Mouse (Mus musculus): ENCODE data around the gene Cse1l. TPM values are rescaled to one million over a fixed set of nuclear protein-coding genes. Genes with fewer than 3 reads are reported as not detected.

Gene Cse1l
- polyA plus RNA-seq, 1 experiment from 2014 or later, result 139 TPM

GRCm38 (mm10) chr2:166944346-166944745 is 38.5 kb downstream of the Cse1l start:
- peaks cover 75% of the 10 kb centered on the region for H3K36me3 ChIP-seq (ENCODE audit: control insufficient read depth, insufficient read depth, low read length)
- H3K4me3 ChIP-seq (ENCODE audit: low read depth, low read length), result no peak overlapping the region
- H3K27me3 ChIP-seq (ENCODE audit: control insufficient read depth, insufficient read depth, low read length), result no peaks in the 10 kb centered on the region
- H3K4me1 ChIP-seq (ENCODE audit: control insufficient read depth, insufficient read depth, low read length), result no peaks in the 10 kb centered on the region
- no peak for ATAC-seq (ENCODE audit: insufficient number of reproducible peaks, insufficient read depth, low FRiP score, low read depth)
- no peak overlapping the region for H3K9ac ChIP-seq (replicated peaks; ENCODE audit: low read depth, low read length)
- H3K4me2 ChIP-seq (replicated peaks; ENCODE audit: low read depth, low read length), result no peak overlapping the region
- H3K9me3 ChIP-seq (ENCODE audit: control insufficient read depth, low read depth, low read length), result no peaks in the 10 kb centered on the region
- WGBS, result 79% methylated on average over 1 of the region's 1 CpGs
- no peak overlapping the region for H3K27ac ChIP-seq (ENCODE audit: low read length)

- ATAC-seq (ENCODE audit: insufficient number of reproducible peaks, insufficient read depth, low FRiP score, low read depth), result no peak
- no peak overlapping the region for H3K4me2 ChIP-seq (replicated peaks; ENCODE audit: low read depth, low read length)
Observed at GRCm38 (mm10) chr2:166945456-166945855, 39.6 kb downstream of the Cse1l start.

GRCm38 (mm10) chr2:166948246-166948645 is 42.4 kb downstream of the Cse1l start:
- WGBS, result 71% methylated on average over 1 of the region's 1 CpGs
- ATAC-seq (ENCODE audit: insufficient number of reproducible peaks, insufficient read depth, low FRiP score, low read depth), result no peak
- Histone ChIP-seq H3K9ac (replicated peaks; ENCODE audit: low read depth, low read length) (no peak overlapping the region), H3K4me1 (ENCODE audit: control insufficient read depth, insufficient read depth, low read length) (no peaks in the 10 kb centered on the region), H3K27me3 (ENCODE audit: control insufficient read depth, insufficient read depth, low read length) (no peaks in the 10 kb centered on the region), H3K4me2 (replicated peaks; ENCODE audit: low read depth, low read length) (no peak overlapping the region), H3K27ac (ENCODE audit: low read length) (no peak overlapping the region), H3K36me3 (ENCODE audit: control insufficient read depth, insufficient read depth, low read length) (peaks cover 83% of the 10 kb centered on the region), H3K4me3 (ENCODE audit: low read depth, low read length) (no peak overlapping the region), H3K9me3 (ENCODE audit: control insufficient read depth, low read depth, low read length) (no peaks in the 10 kb centered on the region)

More at GRCm38 (mm10) chr2:166945456-166945855, 39.6 kb downstream of the Cse1l start:
- Histone ChIP-seq H3K27ac (ENCODE audit: low read length) (no peak overlapping the region), H3K9ac (replicated peaks; ENCODE audit: low read depth, low read length) (no peak overlapping the region), H3K27me3 (ENCODE audit: control insufficient read depth, insufficient read depth, low read length) (no peaks in the 10 kb centered on the region), H3K9me3 (ENCODE audit: control insufficient read depth, low read depth, low read length) (no peaks in the 10 kb centered on the region), H3K4me3 (ENCODE audit: low read depth, low read length) (no peak overlapping the region), H3K4me1 (ENCODE audit: control insufficient read depth, insufficient read depth, low read length) (no peaks in the 10 kb centered on the region), H3K36me3 (ENCODE audit: control insufficient read depth, insufficient read depth, low read length) (peaks cover 78% of the 10 kb centered on the region)
- WGBS, result 50% methylated on average over 4 of the region's 4 CpGs

GRCm38 (mm10) chr2:166948936-166949335 is 43.1 kb downstream of the Cse1l start:
- no peak for ATAC-seq (ENCODE audit: insufficient number of reproducible peaks, insufficient read depth, low FRiP score, low read depth)
- Histone ChIP-seq H3K36me3 (ENCODE audit: control insufficient read depth, insufficient read depth, low read length) (peaks cover 79% of the 10 kb centered on the region), H3K9ac (replicated peaks; ENCODE audit: low read depth, low read length) (no peak overlapping the region), H3K4me1 (ENCODE audit: control insufficient read depth, insufficient read depth, low read length) (no peaks in the 10 kb centered on the region), H3K4me2 (replicated peaks; ENCODE audit: low read depth, low read length) (no peak overlapping the region), H3K9me3 (ENCODE audit: control insufficient read depth, low read depth, low read length) (no peaks in the 10 kb centered on the region), H3K27me3 (ENCODE audit: control insufficient read depth, insufficient read depth, low read length) (no peaks in the 10 kb centered on the region), H3K27ac (ENCODE audit: low read length) (no peak overlapping the region), H3K4me3 (ENCODE audit: low read depth, low read length) (no peak overlapping the region)
- 87% methylated on average over 10 of the region's 10 CpGs for WGBS

- Histone ChIP-seq H3K4me1 (ENCODE audit: control insufficient read depth, insufficient read depth, low read length) (no peaks in the 10 kb centered on the region), H3K9me3 (ENCODE audit: control insufficient read depth, low read depth, low read length) (no peaks in the 10 kb centered on the region), H3K36me3 (ENCODE audit: control insufficient read depth, insufficient read depth, low read length) (peaks cover 71% of the 10 kb centered on the region), H3K9ac (replicated peaks; ENCODE audit: low read depth, low read length) (no peak overlapping the region), H3K4me2 (replicated peaks; ENCODE audit: low read depth, low read length) (no peak overlapping the region), H3K27ac (ENCODE audit: low read length) (no peak overlapping the region), H3K4me3 (ENCODE audit: low read depth, low read length) (no peak overlapping the region), H3K27me3 (ENCODE audit: control insufficient read depth, insufficient read depth, low read length) (no peaks in the 10 kb centered on the region)
- ATAC-seq (ENCODE audit: insufficient number of reproducible peaks, insufficient read depth, low FRiP score, low read depth), result no peak
- WGBS, result 73% methylated on average over 14 of the region's 14 CpGs
Observed at GRCm38 (mm10) chr2:166950853-166951648, 45.2 kb downstream of the Cse1l start.

GRCm38 (mm10) chr2:166952151-166952550 is 46.3 kb downstream of the Cse1l start:
- no peak for ATAC-seq (ENCODE audit: insufficient number of reproducible peaks, insufficient read depth, low FRiP score, low read depth)
- Histone ChIP-seq H3K27me3 (ENCODE audit: control insufficient read depth, insufficient read depth, low read length) (no peaks in the 10 kb centered on the region), H3K27ac (ENCODE audit: low read length) (no peak overlapping the region), H3K4me2 (replicated peaks; ENCODE audit: low read depth, low read length) (no peak overlapping the region), H3K4me1 (ENCODE audit: control insufficient read depth, insufficient read depth, low read length) (no peaks in the 10 kb centered on the region), H3K9ac (replicated peaks; ENCODE audit: low read depth, low read length) (no peak overlapping the region), H3K4me3 (ENCODE audit: low read depth, low read length) (no peak overlapping the region), H3K9me3 (ENCODE audit: control insufficient read depth, low read depth, low read length) (no peaks in the 10 kb centered on the region), H3K36me3 (ENCODE audit: control insufficient read depth, insufficient read depth, low read length) (peaks cover 64% of the 10 kb centered on the region)
- WGBS, result 81% methylated on average over 6 of the region's 6 CpGs

GRCm38 (mm10) chr2:166956805-166957204 is 51.0 kb downstream of the Cse1l start:
- H3K36me3 ChIP-seq (ENCODE audit: control insufficient read depth, insufficient read depth, low read length), result peaks cover 50% of the 10 kb centered on the region
- no peaks in the 10 kb centered on the region for H3K4me1 ChIP-seq (ENCODE audit: control insufficient read depth, insufficient read depth, low read length)
- no peak overlapping the region for H3K4me3 ChIP-seq (ENCODE audit: low read depth, low read length)
- ATAC-seq (ENCODE audit: insufficient number of reproducible peaks, insufficient read depth, low FRiP score, low read depth), result no peak
- no peaks in the 10 kb centered on the region for H3K9me3 ChIP-seq (ENCODE audit: control insufficient read depth, low read depth, low read length)
- no peak overlapping the region for H3K9ac ChIP-seq (replicated peaks; ENCODE audit: low read depth, low read length)
- H3K27me3 ChIP-seq (ENCODE audit: control insufficient read depth, insufficient read depth, low read length), result no peaks in the 10 kb centered on the region
- 49% methylated on average over 7 of the region's 7 CpGs for WGBS
- H3K27ac ChIP-seq (ENCODE audit: low read length), result no peak overlapping the region
- no peak overlapping the region for H3K4me2 ChIP-seq (replicated peaks; ENCODE audit: low read depth, low read length)

- H3K36me3 ChIP-seq (ENCODE audit: control insufficient read depth, insufficient read depth, low read length), result peaks cover 41% of the 10 kb centered on the region
- WGBS, result 87% methylated on average over 8 of the region's 8 CpGs
- ATAC-seq (ENCODE audit: insufficient number of reproducible peaks, insufficient read depth, low FRiP score, low read depth), result no peak
Observed at GRCm38 (mm10) chr2:166960648-166961330, 54.9 kb downstream of the Cse1l start.

More at GRCm38 (mm10) chr2:166960648-166961330, 54.9 kb downstream of the Cse1l start:
- H3K9me3 ChIP-seq (ENCODE audit: control insufficient read depth, low read depth, low read length), result no peaks in the 10 kb centered on the region
- H3K4me3 ChIP-seq (ENCODE audit: low read depth, low read length), result no peak overlapping the region
- H3K4me1 ChIP-seq (ENCODE audit: control insufficient read depth, insufficient read depth, low read length), result no peaks in the 10 kb centered on the region
- H3K27ac ChIP-seq (ENCODE audit: low read length), result no peak overlapping the region
- no peak overlapping the region for H3K4me2 ChIP-seq (replicated peaks; ENCODE audit: low read depth, low read length)
- H3K27me3 ChIP-seq (ENCODE audit: control insufficient read depth, insufficient read depth, low read length), result no peaks in the 10 kb centered on the region
- H3K9ac ChIP-seq (replicated peaks; ENCODE audit: low read depth, low read length), result no peak overlapping the region

Measured in stomach, embryonic 14.5 days (tissue).